Mouse (Mus musculus) heart, embryonic 15.5 days (tissue): Measurements from ENCODE around the gene Tefm. TPM values are rescaled to one million over a fixed set of nuclear protein-coding genes. Genes with fewer than 3 reads are reported as not detected.
"Not testable (repeated sequence)": the region's sequence is repeated elsewhere in the genome, so short reads cannot be mapped to it uniquely, and the experiment has no call there.

Source experiments
- ATAC-seq: fragments of 200-750 bp; cut with Nextera tagmentation; replicated peaks from 2 replicates; pipeline ENCODE4 v1.8.0; 2017; ENCODE audit warnings: low read depth, moderate TSS enrichment; ENCODE audit not compliant: insufficient number of reproducible peaks, insufficient read depth, low FRiP score
- H3K27ac ChIP-seq: fragments of 300-500 bp; sonication (generic); 2 replicates; pipeline ENCODE4 v1.5.1; 2015; ENCODE audit warnings: mild to moderate bottlenecking, inconsistent platforms
- H3K27me3 ChIP-seq: fragments of 300-500 bp; sonication (generic); 2 replicates; pipeline ENCODE4 v1.6.1; 2015; ENCODE audit warnings: inconsistent platforms
- H3K36me3 ChIP-seq: fragments of 300-500 bp; sonication (generic); 2 replicates; pipeline ENCODE4 v1.6.1; 2015; ENCODE audit warnings: mild to moderate bottlenecking, inconsistent platforms
- H3K4me1 ChIP-seq: fragments of 300-500 bp; sonication (generic); replicated peaks from 2 replicates; pipeline ENCODE4 v1.6.1; 2015; ENCODE audit warnings: inconsistent platforms
- H3K4me2 ChIP-seq: fragments of 300-500 bp; sonication (generic); 2 replicates; pipeline ENCODE4 v1.6.1; 2015; ENCODE audit warnings: inconsistent platforms, mild to moderate bottlenecking, moderate library complexity
- H3K4me3 ChIP-seq: fragments of 300-500 bp; sonication (generic); 2 replicates; pipeline ENCODE4 v1.5.1; 2015; ENCODE audit warnings: mild to moderate bottlenecking, inconsistent platforms
- H3K9ac ChIP-seq: fragments of 300-500 bp; sonication (generic); 2 replicates; pipeline ENCODE4 v1.6.1; 2015; ENCODE audit warnings: mild to moderate bottlenecking, inconsistent platforms
- H3K9me3 ChIP-seq: fragments of 300-500 bp; sonication (generic); replicated peaks from 2 replicates; pipeline ENCODE4 v1.6.1; 2016; ENCODE audit warnings: inconsistent platforms
- WGBS: fragments of 180-500 bp; shearing (Covaris S2); methylation state at CpG from one replicate; pipeline ENCODE4 v1.1.7; 2015; ENCODE audit warnings: mixed read lengths; 5-methylcytosine and 5-hydroxymethylcytosine counted together
- polyA plus RNA-seq: library from polyadenylated mRNA; unstranded; fragments of >200 nt; fragmentation: Nextera tagmentation; extraction: Ambion mirVana; gene quantifications from 2 replicates; pipeline ENCODE4 v1.2.1, GENCODE M21; 2015

Gene Tefm
- polyA plus RNA-seq, 1 experiment from 2014 or later, result 29.2 TPM

DNA sequence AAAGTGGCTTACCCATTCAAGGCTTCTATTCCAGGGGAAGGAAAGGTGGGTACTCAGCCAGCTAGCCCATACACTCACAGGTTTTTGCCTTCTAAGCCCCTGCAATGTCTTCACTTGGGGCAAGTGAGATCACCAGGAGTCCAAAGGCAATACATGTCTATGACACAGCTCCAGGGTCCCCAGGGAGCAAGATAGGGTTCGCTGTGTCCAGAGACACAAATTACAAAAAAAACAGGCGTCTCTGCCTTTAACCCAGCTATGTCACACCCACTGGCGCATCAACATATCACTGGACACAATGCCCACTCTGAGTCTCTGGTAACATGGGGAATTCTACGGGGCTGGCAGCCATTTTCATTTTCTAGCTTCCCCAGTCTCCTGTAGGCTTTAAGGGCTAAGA lies 14.0 kb upstream of the Tefm start:
- peaks cover 44% of the 10 kb centered on the region for H3K27me3 ChIP-seq
- H3K4me2 ChIP-seq, result no peak overlapping the region
- no peak overlapping the region for H3K9ac ChIP-seq
- ATAC-seq, result no peak
- H3K4me3 ChIP-seq, result no peak overlapping the region
- WGBS, result 77% methylated on average over 4 of the region's 4 CpGs
- H3K36me3 ChIP-seq, result no peaks in the 10 kb centered on the region
- H3K4me1 ChIP-seq, result peaks cover 12% of the 10 kb centered on the region
- H3K9me3 ChIP-seq, result no peaks in the 10 kb centered on the region
- H3K27ac ChIP-seq, result no peak overlapping the region

DNA sequence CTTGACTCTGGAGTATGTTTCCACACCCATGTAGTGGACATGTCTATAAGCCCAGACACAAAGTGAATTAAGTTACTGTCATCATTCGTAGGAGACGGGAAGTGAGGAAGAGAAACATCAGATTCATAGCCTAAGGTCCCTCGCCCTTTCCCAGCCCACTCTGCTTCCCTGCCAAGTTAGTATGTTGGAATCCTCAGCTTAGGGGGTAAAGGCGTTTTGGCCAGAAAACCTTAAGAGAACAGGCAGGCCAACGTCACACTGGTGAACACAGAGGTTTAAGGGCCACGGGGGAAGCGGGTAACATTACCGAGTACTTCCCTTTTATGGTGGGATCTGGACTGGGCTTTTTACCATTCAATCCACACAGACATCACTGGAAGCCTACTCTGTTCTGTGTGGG lies 13.6 kb upstream of the Tefm start:
- Histone ChIP-seq H3K27me3 (peaks cover 44% of the 10 kb centered on the region), H3K4me2 (no peak overlapping the region)
- WGBS, result 85% methylated on average over 8 of the region's 8 CpGs

DNA sequence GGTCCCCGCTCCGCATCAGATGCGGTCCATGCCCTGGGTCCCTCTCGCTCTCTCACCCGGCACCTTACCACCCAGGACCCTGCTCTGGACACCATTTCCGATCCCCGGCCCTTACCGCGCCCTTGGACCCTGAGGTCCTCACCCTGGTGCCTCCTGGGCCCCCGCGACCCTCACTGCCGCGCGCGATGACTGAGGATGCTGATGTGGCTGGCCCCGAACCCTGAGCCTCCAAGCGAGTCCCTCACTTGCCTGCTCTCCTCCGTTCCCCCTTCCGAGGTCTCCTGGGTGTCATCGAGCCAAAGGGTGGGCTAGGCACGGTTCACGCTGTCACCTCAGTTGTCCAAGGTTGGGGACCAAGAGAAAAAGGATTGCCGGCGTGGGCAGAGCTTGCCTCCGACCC lies 12.5 kb upstream of the Tefm start:
- Histone ChIP-seq H3K27ac (no peak overlapping the region), H3K36me3 (no peaks in the 10 kb centered on the region), H3K4me1 (peaks cover 12% of the 10 kb centered on the region), H3K4me3 (peak overlapping the region; percentile 64), H3K27me3 (peaks cover 44% of the 10 kb centered on the region), H3K4me2 (peak overlapping the region; percentile 94), H3K9me3 (no peaks in the 10 kb centered on the region), H3K9ac (peak overlapping the region; percentile 52)
- WGBS, result 27% methylated on average over 25 of the region's 25 CpGs
- no peak for ATAC-seq

More for the DNA sequence above, 13.6 kb upstream of the Tefm start:
- no peaks in the 10 kb centered on the region for H3K36me3 ChIP-seq
- ATAC-seq, result no peak
- no peak overlapping the region for H3K4me3 ChIP-seq
- H3K4me1 ChIP-seq, result peaks cover 12% of the 10 kb centered on the region
- H3K9me3 ChIP-seq, result no peaks in the 10 kb centered on the region
- H3K27ac ChIP-seq, result no peak overlapping the region
- H3K9ac ChIP-seq, result no peak overlapping the region

- Histone ChIP-seq H3K27me3 (peaks cover 44% of the 10 kb centered on the region), H3K4me2 (peak within 1 kb of the TSS; percentile 94), H3K9ac (peak within 1 kb of the TSS; percentile 52), H3K36me3 (no peaks in the 10 kb centered on the region), H3K4me3 (peak within 1 kb of the TSS; percentile 64), H3K9me3 (no peaks in the 10 kb centered on the region), H3K4me1 (peaks cover 12% of the 10 kb centered on the region), H3K27ac (no peak within 1 kb of the TSS)
- peak; percentile 88 for ATAC-seq
- 1% methylated on average over 42 of the region's 47 CpGs for WGBS
Observed at GRCm38 (mm10) chr11:80153857-80154495, 12.0 kb upstream of the Tefm start, which contains the start of gene Adap2. Adap2 (plus strand) TSS chr11:80154105.

DNA sequence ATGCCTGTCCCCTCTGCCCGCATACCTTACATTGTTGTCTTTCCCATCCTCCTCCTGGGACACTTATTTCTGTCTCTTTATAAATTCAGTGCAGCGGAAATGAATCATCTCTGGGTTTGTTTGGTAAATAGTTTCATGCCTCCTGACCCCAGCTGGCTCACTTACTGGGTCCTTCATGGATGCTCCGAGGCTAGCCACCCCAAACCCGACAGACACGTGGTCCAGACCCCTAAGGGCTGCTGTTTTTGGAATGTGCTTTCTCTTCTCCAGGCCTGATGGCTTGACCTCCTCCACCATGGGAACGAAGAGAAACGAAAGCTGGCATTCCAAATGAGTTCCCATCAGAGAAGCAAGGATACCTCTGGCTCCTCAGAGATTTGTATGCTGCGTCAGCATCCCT lies 10.4 kb upstream of the Tefm start:
- Histone ChIP-seq H3K4me3 (no peak overlapping the region), H3K36me3 (no peaks in the 10 kb centered on the region), H3K27ac (no peak overlapping the region), H3K27me3 (peaks cover 43% of the 10 kb centered on the region), H3K9me3 (no peaks in the 10 kb centered on the region), H3K4me1 (peaks cover 12% of the 10 kb centered on the region), H3K4me2 (no peak overlapping the region), H3K9ac (no peak overlapping the region)
- WGBS, result 59% methylated on average over 8 of the region's 8 CpGs
- no peak for ATAC-seq

DNA sequence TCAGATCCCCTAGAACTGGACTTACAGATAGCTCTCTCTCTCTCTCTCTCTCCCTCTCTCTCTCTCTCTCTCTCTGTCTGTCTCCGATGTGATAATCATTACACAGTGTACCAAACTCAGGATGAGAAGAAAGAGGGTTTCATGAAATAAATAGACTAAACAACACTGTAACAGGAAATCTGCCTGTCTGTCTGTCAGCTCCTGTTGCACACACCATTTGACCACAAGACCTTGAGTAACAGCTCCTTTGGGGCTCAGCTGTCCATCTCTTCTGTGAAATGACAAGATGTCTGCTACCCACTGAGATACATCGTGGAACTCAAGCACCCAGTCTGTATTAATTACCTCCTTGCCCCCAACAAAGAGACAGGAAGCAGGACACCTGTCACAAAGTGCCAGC lies 9.6 kb upstream of the Tefm start:
- H3K36me3 ChIP-seq, result no peaks in the 10 kb centered on the region
- H3K27me3 ChIP-seq, result peaks cover 38% of the 10 kb centered on the region
- WGBS, result 53% methylated on average over 2 of the region's 2 CpGs
- no peak overlapping the region for H3K4me3 ChIP-seq
- no peak overlapping the region for H3K9ac ChIP-seq
- no peak overlapping the region for H3K27ac ChIP-seq
- ATAC-seq, result no peak
- H3K9me3 ChIP-seq, result no peaks in the 10 kb centered on the region
- peaks cover 12% of the 10 kb centered on the region for H3K4me1 ChIP-seq
- H3K4me2 ChIP-seq, result no peak overlapping the region

- H3K9ac ChIP-seq, result no peak overlapping the region
- no peak overlapping the region for H3K4me3 ChIP-seq
- no peaks in the 10 kb centered on the region for H3K36me3 ChIP-seq
- ATAC-seq, result no peak
- 64% methylated on average over 5 of the region's 5 CpGs for WGBS
- no peaks in the 10 kb centered on the region for H3K9me3 ChIP-seq
- no peak overlapping the region for H3K27ac ChIP-seq
- peaks cover 31% of the 10 kb centered on the region for H3K27me3 ChIP-seq
- H3K4me1 ChIP-seq, result peaks cover 12% of the 10 kb centered on the region
- H3K4me2 ChIP-seq, result no peak overlapping the region
Observed at GRCm38 (mm10) chr11:80150566-80150965, 8.6 kb upstream of the Tefm start.

DNA sequence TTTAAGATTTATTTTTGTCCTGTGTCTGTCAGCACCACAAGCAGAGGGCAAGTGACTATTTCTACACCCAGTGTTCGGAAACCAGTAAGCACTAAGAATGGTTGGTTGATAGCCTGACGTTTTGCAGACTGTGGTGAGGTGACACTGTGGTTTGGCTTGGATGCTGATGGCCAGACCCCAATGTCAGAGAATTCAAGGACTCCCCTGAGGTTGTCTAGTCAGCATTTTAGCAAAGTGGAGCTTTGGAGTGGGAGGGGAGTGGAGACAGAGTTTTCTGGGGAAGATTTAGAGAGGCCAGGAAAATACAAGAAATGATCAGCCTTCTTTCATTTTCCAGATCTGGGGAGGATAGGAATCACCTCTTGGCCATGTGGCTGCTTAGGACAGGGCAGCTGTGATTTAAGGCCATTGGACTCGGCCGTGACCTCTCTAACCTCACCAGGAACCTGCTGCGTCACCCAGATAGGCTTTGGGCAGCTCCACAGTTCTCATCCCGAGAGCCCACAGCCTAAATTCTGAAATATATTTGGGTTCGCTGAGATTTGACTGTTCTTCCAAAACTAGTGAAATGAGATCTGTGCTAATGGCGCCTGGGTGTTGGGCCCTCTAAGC lies 7.5 kb upstream of the Tefm start:
- no peak for ATAC-seq
- no peak overlapping the region for H3K4me3 ChIP-seq

GRCm38 (mm10) chr11:80148974-80149373 lies 7.0 kb upstream of the Tefm start:
- H3K27me3 ChIP-seq, result peaks cover 15% of the 10 kb centered on the region
- H3K36me3 ChIP-seq, result not testable (repeated sequence)

More for the DNA sequence above, 7.5 kb upstream of the Tefm start:
- Histone ChIP-seq H3K9ac (no peak overlapping the region), H3K4me1 (peaks cover 11% of the 10 kb centered on the region), H3K9me3 (no peaks in the 10 kb centered on the region), H3K27ac (no peak overlapping the region), H3K4me2 (no peak overlapping the region), H3K36me3 (no peaks in the 10 kb centered on the region), H3K27me3 (peaks cover 21% of the 10 kb centered on the region)
- 76% methylated on average over 8 of the region's 8 CpGs for WGBS

DNA sequence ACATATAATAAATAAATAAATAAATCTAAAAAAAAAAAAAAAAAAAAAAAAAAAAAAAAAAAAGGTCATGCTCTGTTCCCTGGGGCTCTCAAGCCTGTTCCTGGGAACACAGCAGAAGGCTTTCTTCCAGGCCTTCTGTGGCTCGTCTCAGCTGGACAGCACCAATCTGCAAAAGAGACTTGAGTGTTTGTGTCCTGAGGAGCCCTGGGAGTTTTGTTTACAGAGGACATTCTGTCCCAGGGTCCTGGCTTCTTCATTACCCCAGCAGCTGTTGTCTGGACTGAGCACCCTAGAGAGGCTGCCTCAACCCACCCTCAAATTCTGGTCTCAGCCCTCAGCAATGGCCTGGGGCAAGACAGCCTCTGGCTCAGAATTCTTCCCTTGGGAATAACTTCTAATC lies 6.3 kb upstream of the Tefm start:
- Histone ChIP-seq H3K4me1 (no peaks in the 10 kb centered on the region; the same call in 1 of the 2 replicates), H3K4me3 (no peak overlapping the region), H3K9ac (no peak overlapping the region), H3K27me3 (peaks cover 9% of the 10 kb centered on the region; the same call in 1 of the 2 replicates), H3K36me3 (no peaks in the 10 kb centered on the region), H3K9me3 (no peaks in the 10 kb centered on the region), H3K27ac (no peak overlapping the region), H3K4me2 (no peak overlapping the region)
- ATAC-seq, result no peak
- whole genome bisulfite sequencing, result 22% methylated on average over 1 of the region's 1 CpGs

More at GRCm38 (mm10) chr11:80148974-80149373, 7.0 kb upstream of the Tefm start:
- H3K9me3 ChIP-seq, H3K27ac ChIP-seq, H3K9ac ChIP-seq, ATAC-seq, H3K4me2 ChIP-seq, H3K4me1 ChIP-seq, H3K4me3 ChIP-seq: not testable (repeated sequence)
- WGBS, result 69% methylated on average over 2 of the region's 4 CpGs

- ATAC-seq, result no peak
- Histone ChIP-seq H3K36me3 (no peaks in the 10 kb centered on the region), H3K4me2 (no peak overlapping the region), H3K4me1 (peaks cover 4% of the 10 kb centered on the region), H3K9me3 (no peaks in the 10 kb centered on the region), H3K4me3 (no peak overlapping the region), H3K27me3 (peaks cover 6% of the 10 kb centered on the region; the same call in 1 of the 2 replicates), H3K9ac (no peak overlapping the region), H3K27ac (no peak overlapping the region)
- WGBS, result 66% methylated on average over 6 of the region's 6 CpGs
Observed at GRCm38 (mm10) chr11:80147748-80148147, 5.8 kb upstream of the Tefm start.
